Mouse (Mus musculus): ENCODE data around the gene Tmem159. TPM values are rescaled to one million over a fixed set of nuclear protein-coding genes. Genes with fewer than 3 reads are reported as not detected.

Gene Tmem159
- total and polyA plus RNA-seq, 3 experiments, result not detected

- TF ChIP-seq MAFK (IDR thresholded peaks at IDR 0.05; ENCODE audit: borderline replicate concordance, low read depth, low read length) (no peak), POLR2AphosphoS2 (IDR thresholded peaks at IDR 0.05; ENCODE audit: low read length) (no peak), SMC3 (IDR thresholded peaks at IDR 0.05; ENCODE audit: low read depth, low read length) (0 out of 2 replicates have a peak, but pooled peaks have one; percentile 3), CTCF (IDR thresholded peaks at IDR 0.05 in 2 of 3, conservative IDR thresholded peaks at IDR 0.05 in 1 of 3; ENCODE audit: control insufficient read depth in 1 of 3, insufficient read depth in 1 of 3, low read depth in 2 of 3, low read length in 3 of 3, poor library complexity in 1 of 3, severe bottlenecking in 1 of 3) (peak in 2 of 3 experiments; percentile 7 to 12; a peak in 1 of 6 replicates), RAD21 (IDR thresholded peaks at IDR 0.05; ENCODE audit: low read depth, low read length) (peak; percentile 15)
- no peak overlapping the region for H3K9ac ChIP-seq (ENCODE audit: control insufficient read depth, low read depth, low read length, poor library complexity, severe bottlenecking)
- H3K4me3 ChIP-seq (ENCODE audit: control insufficient read depth in 1 of 2, insufficient read depth in 1 of 2, low read depth in 2 of 2, low read length in 2 of 2), result no peak overlapping the region
- no peaks in the 10 kb centered on the region for H3K4me1 ChIP-seq (ENCODE audit: control insufficient read depth in 1 of 2, insufficient read depth in 2 of 2, low read length in 2 of 2)
- H3K27ac ChIP-seq (ENCODE audit: control insufficient read depth, low read depth, low read length), result no peak overlapping the region
- H3K9me3 ChIP-seq (replicated peaks; ENCODE audit: insufficient read depth, low read length), result no peaks in the 10 kb centered on the region
- H3K36me3 ChIP-seq (ENCODE audit: control insufficient read depth in 1 of 2, insufficient read depth in 2 of 2, low read length in 2 of 2), result no peaks in the 10 kb centered on the region
- H3K27me3 ChIP-seq (ENCODE audit: control insufficient read depth in 1 of 2, insufficient read depth in 2 of 2, low read length in 2 of 2), result no peaks in the 10 kb centered on the region
- DNase-seq (ENCODE audit: low read depth, low spot score), result no peak
- H3K79me2 ChIP-seq (ENCODE audit: control insufficient read depth, insufficient read depth, low read length, poor library complexity), result no peaks in the 10 kb centered on the region
Observed at GRCm38 (mm10) chr7:120124844-120125243, 22.7 kb downstream of the Tmem159 start.

GRCm38 (mm10) chr7:120126976-120127685 is 25.0 kb downstream of the Tmem159 start:
- H3K36me3 ChIP-seq (ENCODE audit: control insufficient read depth in 1 of 2, insufficient read depth in 2 of 2, low read length in 2 of 2), result no peaks in the 10 kb centered on the region
- no peaks in the 10 kb centered on the region for H3K79me2 ChIP-seq (ENCODE audit: control insufficient read depth, insufficient read depth, low read length, poor library complexity)
- no peak for DNase-seq (ENCODE audit: low read depth, low spot score)
- no peaks in the 10 kb centered on the region for H3K9me3 ChIP-seq (replicated peaks; ENCODE audit: insufficient read depth, low read length)
- H3K4me1 ChIP-seq (ENCODE audit: control insufficient read depth in 1 of 2, insufficient read depth in 2 of 2, low read length in 2 of 2), result no peaks in the 10 kb centered on the region
- no peak overlapping the region for H3K27ac ChIP-seq (ENCODE audit: control insufficient read depth, low read depth, low read length)
- H3K9ac ChIP-seq (ENCODE audit: control insufficient read depth, low read depth, low read length, poor library complexity, severe bottlenecking), result no peak overlapping the region
- no peak for TF ChIP-seq CHD1 (IDR thresholded peaks at IDR 0.05; ENCODE audit: low read depth, low read length)
- no peak for TF ChIP-seq KAT2A (conservative IDR thresholded peaks at IDR 0.05; ENCODE audit: low read depth, low read length)
- no peak for TF ChIP-seq TCF12 (IDR thresholded peaks at IDR 0.05; ENCODE audit: low read depth, low read length)
- no peak for TF ChIP-seq GATA1 (IDR thresholded peaks at IDR 0.05; ENCODE audit: low read depth, low read length)
- TF ChIP-seq POLR2A (IDR thresholded peaks at IDR 0.05; ENCODE audit: control insufficient read depth in 1 of 2, insufficient read depth in 1 of 2, low read depth in 1 of 2, low read length in 2 of 2, poor library complexity in 1 of 2), result no peak
- no peak for TF ChIP-seq ELF1 (IDR thresholded peaks at IDR 0.05; ENCODE audit: low read depth, low read length)
- TF ChIP-seq MEF2A (IDR thresholded peaks at IDR 0.05; ENCODE audit: extremely low read depth, insufficient replicate concordance, low read depth, low read length, poor library complexity, severe bottlenecking), result no peak
- no peak for TF ChIP-seq ZKSCAN1 (IDR thresholded peaks at IDR 0.05; ENCODE audit: low read depth, low read length)
- TF ChIP-seq MAZ (IDR thresholded peaks at IDR 0.05; ENCODE audit: low read depth, low read length), result no peak
- TF ChIP-seq GABPA (IDR thresholded peaks at IDR 0.05; ENCODE audit: low read depth, low read length), result no peak
- no peak for TF ChIP-seq MXI1 (IDR thresholded peaks at IDR 0.05; ENCODE audit: low read depth, low read length)
- no peak for TF ChIP-seq NRF1 (IDR thresholded peaks at IDR 0.05; ENCODE audit: insufficient read depth, low read depth, low read length, poor library complexity, severe bottlenecking)
- TF ChIP-seq MAX (IDR thresholded peaks at IDR 0.05; ENCODE audit: low read length), result no peak
- TF ChIP-seq TAL1 (IDR thresholded peaks at IDR 0.05; ENCODE audit: low read length), result no peak
- H3K27me3 ChIP-seq (ENCODE audit: control insufficient read depth in 1 of 2, insufficient read depth in 2 of 2, low read length in 2 of 2), result no peaks in the 10 kb centered on the region
- H3K4me3 ChIP-seq (ENCODE audit: control insufficient read depth in 1 of 2, insufficient read depth in 1 of 2, low read depth in 2 of 2, low read length in 2 of 2), result no peak overlapping the region
